Mouse (Mus musculus): Measurements from ENCODE around the gene Plxnb3. TPM values are rescaled to one million over a fixed set of nuclear protein-coding genes. Genes with fewer than 3 reads are reported as not detected.
A peak's percentile ranks its signal among the peaks of the same experiment; 100 is the strongest.

The Plxnb3 gene
- total RNA-seq, 2 experiments from 2014 or later, result 12.0 to 15.5 TPM

DNA sequence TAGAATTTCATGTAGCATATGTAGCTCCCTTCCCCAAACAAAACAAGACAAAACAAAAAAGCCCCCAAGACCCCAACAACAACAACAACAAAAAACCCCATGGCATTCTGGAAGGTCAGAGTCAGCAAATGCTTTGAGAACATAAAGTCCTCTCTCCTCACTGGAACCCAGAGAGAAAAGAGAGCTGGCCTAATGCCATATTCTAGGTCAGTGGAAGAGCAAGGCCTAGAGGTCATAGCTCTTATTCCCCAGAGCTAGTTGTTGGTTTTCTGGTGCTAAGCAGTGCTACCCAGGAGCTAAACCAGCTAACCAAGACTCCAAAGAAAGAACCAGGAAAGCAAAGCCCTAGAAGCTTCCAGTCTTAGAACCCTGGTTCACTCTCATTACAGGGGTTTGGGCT lies 28.8 kb downstream of the Plxnb3 start:
- DNase-seq, result no peak

GRCm38 (mm10) chrX:73786364-73787224 lies 29.7 kb downstream of the Plxnb3 start, which contains the start of the genes Idh3g and Ssr4:
Idh3g (minus strand) TSS chrX:73786897.
Ssr4 (plus strand) TSS chrX:73787028.
- DNase-seq, result peak; percentile 91 to 93

GRCm38 (mm10) chrX:73787225-73787558 lies 30.3 kb downstream of the Plxnb3 start:
- DNase-seq, result no peak

DNA sequence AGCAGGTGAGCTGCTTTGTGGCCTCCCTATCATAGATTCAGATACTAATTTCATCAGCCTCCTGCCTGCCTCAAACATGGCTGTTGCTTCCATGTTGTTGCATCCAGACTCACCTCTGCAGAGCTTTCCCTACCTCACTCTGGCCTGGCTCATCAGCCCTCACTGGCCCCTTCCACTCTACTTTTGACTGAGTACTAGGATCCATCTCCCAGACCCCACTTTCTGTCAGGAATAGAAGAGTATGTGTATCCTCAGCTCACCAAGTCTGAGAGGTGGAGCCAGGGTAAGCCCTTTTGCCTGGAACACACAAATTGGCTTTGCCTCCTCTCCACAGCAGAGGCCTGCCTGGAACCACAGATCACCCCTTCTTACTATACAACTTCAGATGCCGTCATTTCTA lies 31.6 kb downstream of the Plxnb3 start:
- no peak for DNase-seq

DNA sequence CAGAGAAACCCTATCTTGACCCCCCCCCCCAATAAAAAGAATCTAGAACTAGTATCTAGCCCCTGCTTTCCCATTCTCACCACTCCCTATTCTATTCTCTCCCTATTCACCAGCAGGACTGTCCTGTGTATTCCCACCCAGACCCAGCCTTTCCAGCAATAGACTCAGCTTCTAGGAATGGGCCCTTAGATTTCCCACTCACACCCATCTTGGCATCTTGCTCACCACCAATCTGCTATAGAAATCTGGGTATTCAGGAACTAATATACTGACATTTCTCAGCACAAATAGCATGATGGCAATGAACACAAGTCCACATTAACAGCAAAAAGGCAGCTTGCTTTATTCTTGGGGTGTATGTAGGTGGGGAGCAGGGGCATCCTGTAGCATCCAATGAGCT lies 36.1 kb downstream of the Plxnb3 start:
- no peak for DNase-seq

GRCm38 (mm10) chrX:73793505-73793904 lies 36.6 kb downstream of the Plxnb3 start:
- DNase-seq, result no peak

DNA sequence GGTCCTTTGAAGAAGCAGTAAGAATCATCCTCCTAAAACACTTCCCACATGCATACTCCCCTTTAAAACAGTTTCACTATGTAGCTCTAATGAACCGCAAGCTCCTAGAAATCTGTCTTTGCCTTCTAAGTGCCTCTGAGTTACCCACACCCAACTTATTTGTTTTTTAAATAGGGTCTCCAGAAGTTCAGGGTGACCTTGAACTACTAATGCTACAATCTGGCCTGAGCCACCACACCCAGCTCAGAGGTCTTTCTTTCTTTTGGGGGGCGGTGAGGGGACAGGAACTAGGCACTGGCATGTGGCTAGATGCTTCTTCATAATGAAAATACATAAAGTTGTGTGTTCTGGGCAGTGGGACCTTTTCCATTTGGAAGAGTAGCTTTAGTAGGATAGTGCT lies 40.6 kb downstream of the Plxnb3 start:
- DNase-seq, result no peak

DNA sequence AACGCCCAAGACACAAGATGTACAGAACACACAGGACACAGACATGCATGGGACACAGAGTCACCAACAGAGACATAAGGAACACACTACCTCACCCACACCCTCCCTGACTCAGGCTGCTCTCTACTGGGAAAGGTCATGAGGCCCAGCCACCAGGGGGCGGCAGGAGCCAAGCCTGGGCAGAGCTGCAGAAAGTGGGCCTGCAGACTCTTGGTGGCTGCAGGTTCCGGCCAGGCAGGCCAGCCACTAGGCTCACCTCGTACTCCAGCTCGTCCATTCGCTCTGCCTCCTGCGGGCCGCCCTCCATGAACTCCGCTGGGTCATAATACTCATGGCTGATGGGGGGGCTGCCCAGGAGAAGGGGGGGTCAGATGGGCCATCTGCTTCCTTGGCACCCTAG lies 41.6 kb downstream of the Plxnb3 start:
- no peak for DNase-seq

DNA sequence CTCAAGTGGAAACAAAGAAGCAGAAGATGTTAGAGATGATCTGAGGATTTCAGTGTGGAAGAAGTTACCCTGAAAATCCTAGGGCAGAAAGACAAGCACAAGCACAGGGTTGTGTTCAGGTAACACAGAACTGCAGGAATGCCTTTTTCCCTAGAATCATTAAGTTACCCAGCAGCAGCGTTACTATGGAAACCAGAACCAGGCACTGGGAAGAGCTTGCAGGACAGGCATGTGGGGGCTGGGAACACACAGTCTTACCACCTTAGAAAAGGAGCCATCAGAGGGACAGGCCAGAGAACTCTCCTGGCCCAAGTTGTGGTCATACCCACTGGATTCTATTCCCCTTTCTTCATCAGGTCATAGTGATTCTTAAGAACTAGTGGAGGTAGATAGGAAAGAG lies 48.9 kb downstream of the Plxnb3 start:
- no peak for DNase-seq

DNA sequence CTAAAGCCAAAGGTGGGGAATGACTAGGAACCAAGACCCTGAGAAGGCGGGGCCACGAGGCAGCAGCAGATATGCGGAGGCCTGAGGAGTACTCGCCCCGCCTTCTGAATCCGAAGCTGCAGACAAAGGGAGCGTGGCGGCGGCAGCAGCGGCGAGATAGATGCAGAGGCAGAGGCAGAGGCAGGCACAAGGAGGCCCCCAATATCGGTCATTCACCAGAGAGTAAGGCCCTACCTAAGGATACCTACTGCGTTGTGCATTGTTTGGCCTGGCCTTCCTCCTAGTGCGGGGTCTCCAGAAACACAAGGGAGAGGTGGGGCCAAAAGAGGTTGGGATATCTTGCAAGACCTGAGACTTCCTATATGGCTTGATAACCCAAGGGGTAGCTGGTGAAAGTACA lies 58.2 kb downstream of the Plxnb3 start:
- DNase-seq, result no peak

GRCm38 (mm10) chrX:73816596-73817314 lies 59.9 kb downstream of the Plxnb3 start:
- DNase-seq, result no peak

Other genes with a start within 250 kb of the Plxnb3 start
- gene Dusp9, start 117.7 kb upstream of the Plxnb3 start, total RNA-seq (2021), result under 1 TPM; 0.18 to 0.25 TPM
- gene Pnck, start 97.0 kb upstream of the Plxnb3 start, total RNA-seq (2021), result 100 to 1,000 TPM; 107 to 123 TPM
- gene Slc6a8, start 83.9 kb upstream of the Plxnb3 start, total RNA-seq (2021), result 100 to 1,000 TPM in 1 of 2 experiments, 10 to 100 TPM in 1; 92.0 to 100 TPM
- gene Bcap31, start 40.9 kb upstream of the Plxnb3 start, total RNA-seq (2021), result 10 to 100 TPM; 83.2 to 85.3 TPM
- 10 to 100 TPM; 11.7 to 12.1 TPM for gene Abcd1, start 40.5 kb upstream of the Plxnb3 start, total RNA-seq (2021)
- 1 to 10 TPM; 5.1 to 5.8 TPM for gene Srpk3, start 17.3 kb downstream of the Plxnb3 start, total RNA-seq (2021)
- 100 to 1,000 TPM; 194 to 202 TPM for gene Idh3g, start 29.8 kb downstream of the Plxnb3 start, total RNA-seq (2021)
- 10 to 100 TPM; 83.9 to 88.9 TPM for gene Ssr4, start 29.9 kb downstream of the Plxnb3 start, total RNA-seq (2021)
- gene Pdzd4, start 67.9 kb downstream of the Plxnb3 start, total RNA-seq (2021), result 100 to 1,000 TPM in 1 of 2 experiments, 10 to 100 TPM in 1; 98.3 to 101 TPM
- gene Avpr2, start 135.0 kb downstream of the Plxnb3 start, total RNA-seq (2021), result not detected
- gene L1cam, start 139.0 kb downstream of the Plxnb3 start, total RNA-seq (2021), result 100 to 1,000 TPM; 134 TPM
- gene Arhgap4, start 164.8 kb downstream of the Plxnb3 start, total RNA-seq (2021), result 1 to 10 TPM; 5.4 to 6.4 TPM
- 10 to 100 TPM; 65.5 to 70.5 TPM for gene Naa10, start 164.9 kb downstream of the Plxnb3 start, total RNA-seq (2021)
- gene Renbp, start 173.8 kb downstream of the Plxnb3 start, total RNA-seq (2021), result 1 to 10 TPM; 3.0 to 4.2 TPM
- gene Hcfc1, start 209.3 kb downstream of the Plxnb3 start, total RNA-seq (2021), result 10 to 100 TPM; 71.5 to 78.1 TPM

Measured in layer of hippocampus, postnatal 36 days (tissue).